Mouse (Mus musculus) urinary bladder, postnatal 4 days (tissue): ENCODE data around the gene Mpo.

ENCODE experiments used
- DNase-seq, 2 experiments: peaks; one replicate each; pipeline ENCODE4 v3.0.0; 2021 to 2022; ENCODE audit warnings: low spot score in 2 of 2

Mpo gene

GRCm38 (mm10) chr11:87793460-87793859 lies at the start of gene Mpo:
Mpo (plus strand) TSS chr11:87793581.
- DNase-seq, result no peak

- DNase-seq, result no peak
Measured at GRCm38 (mm10) chr11:87743691-87744090, 49.7 kb upstream of the Mpo start.

- DNase-seq, result no peak
Measured at GRCm38 (mm10) chr11:87744964-87745363, 48.4 kb upstream of the Mpo start.

GRCm38 (mm10) chr11:87745632-87746555 lies 47.5 kb upstream of the Mpo start:
- no peak for DNase-seq

GRCm38 (mm10) chr11:87747312-87747711 lies 46.1 kb upstream of the Mpo start:
- DNase-seq, result no peak

- DNase-seq, result no peak
Measured at GRCm38 (mm10) chr11:87747716-87748115, 45.7 kb upstream of the Mpo start.

GRCm38 (mm10) chr11:87748132-87749119 lies 45.0 kb upstream of the Mpo start:
- DNase-seq, result no peak

GRCm38 (mm10) chr11:87749192-87750042 lies 44.0 kb upstream of the Mpo start:
- DNase-seq, result no peak

GRCm38 (mm10) chr11:87750043-87750421 lies 43.3 kb upstream of the Mpo start:
- DNase-seq, result no peak

GRCm38 (mm10) chr11:87750521-87750920 lies 42.9 kb upstream of the Mpo start:
- DNase-seq, result no peak

GRCm38 (mm10) chr11:87751031-87751430 lies 42.4 kb upstream of the Mpo start:
- no peak for DNase-seq

GRCm38 (mm10) chr11:87751491-87751966 lies 41.9 kb upstream of the Mpo start:
- DNase-seq, result no peak

GRCm38 (mm10) chr11:87752307-87752706 lies 41.1 kb upstream of the Mpo start:
- no peak for DNase-seq

- no peak for DNase-seq
Measured at GRCm38 (mm10) chr11:87753255-87753654, 40.1 kb upstream of the Mpo start.

GRCm38 (mm10) chr11:87753891-87754501 lies 39.4 kb upstream of the Mpo start:
- DNase-seq, result no peak

GRCm38 (mm10) chr11:87754603-87755002 lies 38.8 kb upstream of the Mpo start:
- no peak for DNase-seq

- DNase-seq, result no peak
Measured at GRCm38 (mm10) chr11:87755360-87756017, 37.9 kb upstream of the Mpo start.

GRCm38 (mm10) chr11:87756251-87756820 lies 37.0 kb upstream of the Mpo start:
- no peak for DNase-seq

GRCm38 (mm10) chr11:87757001-87757954 lies 36.1 kb upstream of the Mpo start:
- no peak for DNase-seq
